Mouse (Mus musculus): ENCODE measurements around the gene Rreb1. TPM values are rescaled to one million over a fixed set of nuclear protein-coding genes. Genes with fewer than 3 reads are reported as not detected.
A peak's percentile ranks its signal among the peaks of the same experiment; 100 is the strongest.

The Rreb1 gene
- total and polyA plus RNA-seq, 2 experiments from 2014 or later, result 8.7 to 21.2 TPM

GRCm38 (mm10) chr13:37857284-37858065, 79.3 kb downstream of the Rreb1 start:
- peak; percentile 88 for DNase-seq (ENCODE audit: low spot score)
- under 1% methylated on average over 56 of the region's 59 CpGs for WGBS

GRCm38 (mm10) chr13:37858066-37858501, 79.9 kb downstream of the Rreb1 start:
- WGBS, result 6% methylated on average over 19 of the region's 19 CpGs
- no peak for DNase-seq (ENCODE audit: low spot score)
- no peaks in the 10 kb centered on the region for H3K36me3 ChIP-seq (replicated peaks; ENCODE audit: control insufficient read depth, insufficient read depth, low read length)

More at GRCm38 (mm10) chr13:37857284-37858065, 79.3 kb downstream of the Rreb1 start:
- Histone ChIP-seq H3K4me2 (ENCODE audit: low read depth, low read length) (peak overlapping the region; percentile 87), H3K9ac (replicated peaks; ENCODE audit: low read depth, low read length) (peak overlapping the region; percentile 73), H3K36me3 (replicated peaks; ENCODE audit: control insufficient read depth, insufficient read depth, low read length) (no peaks in the 10 kb centered on the region), H3K27ac (ENCODE audit: low read depth) (peak overlapping the region; percentile 84), H3K9me3 (replicated peaks; ENCODE audit: control insufficient read depth, low read length) (no peaks in the 10 kb centered on the region), H3K4me3 (ENCODE audit: low read depth, low read length) (peak overlapping the region; percentile 57), H3K4me1 (ENCODE audit: control insufficient read depth, insufficient read depth) (peaks cover 32% of the 10 kb centered on the region), H3K27me3 (ENCODE audit: control insufficient read depth, insufficient read depth, low read length) (no peaks in the 10 kb centered on the region)
- ATAC-seq (ENCODE audit: insufficient read depth, low read depth), result peak; percentile 93
- TF ChIP-seq CTCF (IDR thresholded peaks at IDR 0.05; ENCODE audit: low read depth), result no peak
- TF ChIP-seq EP300 (IDR thresholded peaks at IDR 0.05; ENCODE audit: low read depth), result no peak

GRCm38 (mm10) chr13:37858508-37858907, 80.3 kb downstream of the Rreb1 start:
- DNase-seq (ENCODE audit: low spot score) (no peak), ATAC-seq (ENCODE audit: insufficient read depth, low read depth) (no peak)
- no peak for TF ChIP-seq EP300 (IDR thresholded peaks at IDR 0.05; ENCODE audit: low read depth)
- no peak for TF ChIP-seq CTCF (IDR thresholded peaks at IDR 0.05; ENCODE audit: low read depth)
- Histone ChIP-seq H3K4me2 (ENCODE audit: low read depth, low read length) (peak overlapping the region; percentile 87), H3K36me3 (replicated peaks; ENCODE audit: control insufficient read depth, insufficient read depth, low read length) (no peaks in the 10 kb centered on the region), H3K27me3 (ENCODE audit: control insufficient read depth, insufficient read depth, low read length) (no peaks in the 10 kb centered on the region), H3K27ac (ENCODE audit: low read depth) (peak overlapping the region; percentile 84), H3K4me3 (ENCODE audit: low read depth, low read length) (peak overlapping the region; percentile 57; the same call in 1 of the 2 replicates), H3K9ac (replicated peaks; ENCODE audit: low read depth, low read length) (peak overlapping the region; percentile 73; the same call in 1 of the 2 replicates), H3K9me3 (replicated peaks; ENCODE audit: control insufficient read depth, low read length) (no peaks in the 10 kb centered on the region), H3K4me1 (ENCODE audit: control insufficient read depth, insufficient read depth) (peaks cover 31% of the 10 kb centered on the region)
- 52% methylated on average over 9 of the region's 9 CpGs for WGBS

More at GRCm38 (mm10) chr13:37858066-37858501, 79.9 kb downstream of the Rreb1 start:
- peak overlapping the region; percentile 84 for H3K27ac ChIP-seq (ENCODE audit: low read depth)
- TF ChIP-seq CTCF (IDR thresholded peaks at IDR 0.05; ENCODE audit: low read depth), result no peak
- TF ChIP-seq EP300 (IDR thresholded peaks at IDR 0.05; ENCODE audit: low read depth), result no peak
- peak; percentile 55 for ATAC-seq (ENCODE audit: insufficient read depth, low read depth)
- peak overlapping the region; percentile 87 for H3K4me2 ChIP-seq (ENCODE audit: low read depth, low read length)
- H3K27me3 ChIP-seq (ENCODE audit: control insufficient read depth, insufficient read depth, low read length), result no peaks in the 10 kb centered on the region
- peak overlapping the region; percentile 73 for H3K9ac ChIP-seq (replicated peaks; ENCODE audit: low read depth, low read length)
- H3K4me3 ChIP-seq (ENCODE audit: low read depth, low read length), result peak overlapping the region; percentile 57
- H3K4me1 ChIP-seq (ENCODE audit: control insufficient read depth, insufficient read depth), result peaks cover 31% of the 10 kb centered on the region
- H3K9me3 ChIP-seq (replicated peaks; ENCODE audit: control insufficient read depth, low read length), result no peaks in the 10 kb centered on the region

GRCm38 (mm10) chr13:37859782-37860181, 81.6 kb downstream of the Rreb1 start:
- Histone ChIP-seq H3K27ac (ENCODE audit: low read depth) (no peak overlapping the region), H3K4me2 (ENCODE audit: low read depth, low read length) (no peak overlapping the region), H3K4me1 (ENCODE audit: control insufficient read depth, insufficient read depth) (peaks cover 23% of the 10 kb centered on the region), H3K4me3 (ENCODE audit: low read depth, low read length) (no peak overlapping the region), H3K9me3 (replicated peaks; ENCODE audit: control insufficient read depth, low read length) (no peaks in the 10 kb centered on the region), H3K9ac (replicated peaks; ENCODE audit: low read depth, low read length) (no peak overlapping the region), H3K27me3 (ENCODE audit: control insufficient read depth, insufficient read depth, low read length) (no peaks in the 10 kb centered on the region), H3K36me3 (replicated peaks; ENCODE audit: control insufficient read depth, insufficient read depth, low read length) (no peaks in the 10 kb centered on the region; the same call in 1 of the 2 replicates)
- 67% methylated on average over 8 of the region's 8 CpGs for WGBS
- TF ChIP-seq EP300 (IDR thresholded peaks at IDR 0.05; ENCODE audit: low read depth), result no peak
- no peak for TF ChIP-seq CTCF (IDR thresholded peaks at IDR 0.05; ENCODE audit: low read depth)
- ATAC-seq (ENCODE audit: insufficient read depth, low read depth), result no peak
- DNase-seq (ENCODE audit: low spot score), result no peak

GRCm38 (mm10) chr13:37860204-37860603, 82.0 kb downstream of the Rreb1 start:
- no peaks in the 10 kb centered on the region; the same call in 1 of the 2 replicates for H3K36me3 ChIP-seq (replicated peaks; ENCODE audit: control insufficient read depth, insufficient read depth, low read length)
- H3K4me1 ChIP-seq (ENCODE audit: control insufficient read depth, insufficient read depth), result peaks cover 22% of the 10 kb centered on the region
- TF ChIP-seq CTCF (IDR thresholded peaks at IDR 0.05; ENCODE audit: low read depth) (no peak), EP300 (IDR thresholded peaks at IDR 0.05; ENCODE audit: low read depth) (no peak)
- DNase-seq (ENCODE audit: low spot score) (no peak), ATAC-seq (ENCODE audit: insufficient read depth, low read depth) (no peak)
- no peak overlapping the region for H3K4me2 ChIP-seq (ENCODE audit: low read depth, low read length)
- H3K27ac ChIP-seq (ENCODE audit: low read depth), result no peak overlapping the region
- 91% methylated on average over 3 of the region's 3 CpGs for WGBS
- no peaks in the 10 kb centered on the region for H3K9me3 ChIP-seq (replicated peaks; ENCODE audit: control insufficient read depth, low read length)
- no peaks in the 10 kb centered on the region for H3K27me3 ChIP-seq (ENCODE audit: control insufficient read depth, insufficient read depth, low read length)
- H3K9ac ChIP-seq (replicated peaks; ENCODE audit: low read depth, low read length), result no peak overlapping the region
- no peak overlapping the region for H3K4me3 ChIP-seq (ENCODE audit: low read depth, low read length)

Measured in heart, postnatal 0 days (tissue).